Mouse (Mus musculus) heart, adult 9 months (tissue): ENCODE data around the gene Lce1h.

ENCODE experiments used
- DNase-seq, 2 experiments: peaks; one replicate each; pipeline ENCODE4 v3.0.0; 2022; ENCODE audit warnings: low spot score in 2 of 2

The Lce1h gene

GRCm38 (mm10) chr3:92764965-92765364, at the start of gene Lce1h:
TSS of gene Lce1h (minus strand) at chr3:92765065.
- no peak for DNase-seq

- no peak for DNase-seq
Observed at GRCm38 (mm10) chr3:92807791-92808190, 42.9 kb upstream of the Lce1h start, which contains the start of gene Lce1k. TSS of gene Lce1k (minus strand) at chr3:92807891.

- no peak for DNase-seq
Observed at GRCm38 (mm10) chr3:92790414-92790813, 25.5 kb upstream of the Lce1h start, which contains the start of gene Lce1j. TSS of gene Lce1j (minus strand) at chr3:92790514.

- DNase-seq, result no peak
Observed at GRCm38 (mm10) chr3:92778799-92779198, 13.9 kb upstream of the Lce1h start, which contains the start of gene Lce1i. TSS of gene Lce1i (minus strand) at chr3:92778899.

- DNase-seq, result no peak
Observed at GRCm38 (mm10) chr3:92771573-92771972, 6.7 kb upstream of the Lce1h start.

- no peak for DNase-seq
Observed at GRCm38 (mm10) chr3:92753197-92753596, 11.7 kb downstream of the Lce1h start.

GRCm38 (mm10) chr3:92752238-92752637, 12.6 kb downstream of the Lce1h start, which contains the start of gene Lce1g:
TSS of gene Lce1g (minus strand) at chr3:92752338.
- DNase-seq, result no peak

- DNase-seq, result no peak
Observed at GRCm38 (mm10) chr3:92738996-92739395, 25.9 kb downstream of the Lce1h start, which contains the start of gene Gm38119. TSS of gene Gm38119 (minus strand) at chr3:92739096.

GRCm38 (mm10) chr3:92722631-92723030, 42.2 kb downstream of the Lce1h start:
- DNase-seq, result no peak

- DNase-seq, result no peak
Observed at GRCm38 (mm10) chr3:92720250-92720649, 44.6 kb downstream of the Lce1h start, which contains the start of gene Lce1f. TSS of gene Lce1f (minus strand) at chr3:92720350.

GRCm38 (mm10) chr3:92715122-92715521, 49.7 kb downstream of the Lce1h start:
- no peak for DNase-seq
